Mouse (Mus musculus): ENCODE measurements around the gene Gcnt1.

Gene Gcnt1

GRCm38 (mm10) chr19:17327881-17328404, 44.7 kb downstream of the Gcnt1 start:
- no peak for DNase-seq (ENCODE audit: low read depth, low spot score)

- no peak for DNase-seq (ENCODE audit: low read depth, low spot score)
These were observed 48.9 kb downstream of the Gcnt1 start for GRCm38 (mm10) chr19:17323689-17324241.

DNA sequence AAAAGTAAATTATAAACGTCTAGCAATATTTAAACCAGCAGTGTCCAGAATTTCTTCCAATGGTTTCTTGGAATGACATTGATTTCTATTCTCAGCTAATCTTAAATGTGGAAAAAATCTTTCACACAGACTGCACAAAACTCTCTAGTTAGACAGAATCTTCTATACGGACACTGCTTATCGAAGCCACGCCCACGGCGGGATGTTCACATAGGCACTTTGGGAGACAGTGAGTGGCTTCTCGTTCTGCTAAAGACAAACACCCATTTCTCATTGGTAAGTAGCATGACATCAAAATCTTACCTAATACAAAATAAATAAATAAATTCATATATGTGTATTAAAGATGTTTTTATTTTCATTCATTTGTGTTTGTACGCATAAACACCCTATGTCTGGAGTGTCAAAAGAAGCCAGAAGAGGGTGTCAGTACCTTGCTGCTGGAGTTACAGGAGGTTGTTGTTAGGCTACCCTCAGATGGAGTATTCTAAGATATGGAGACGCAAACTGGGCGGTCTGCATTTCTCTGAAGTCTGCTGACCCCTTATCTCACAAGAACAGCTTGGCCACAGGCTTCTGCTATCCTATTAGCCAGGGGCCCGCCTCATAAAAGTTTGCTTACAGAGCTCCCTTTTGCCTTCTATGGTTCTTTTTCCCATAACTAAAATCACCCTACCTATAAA, 49.5 kb downstream of the Gcnt1 start:
- DNase-seq (ENCODE audit: low read depth, low spot score): no peak

- DNase-seq (ENCODE audit: low read depth, low spot score): no peak
These were observed 52.9 kb downstream of the Gcnt1 start for GRCm38 (mm10) chr19:17319770-17320169.

GRCm38 (mm10) chr19:17318733-17319132, 53.9 kb downstream of the Gcnt1 start:
- no peak for DNase-seq (ENCODE audit: low read depth, low spot score)

- no peak for DNase-seq (ENCODE audit: low read depth, low spot score)
These were observed 56.2 kb downstream of the Gcnt1 start for GRCm38 (mm10) chr19:17316311-17317003.

GRCm38 (mm10) chr19:17314451-17314850, 58.2 kb downstream of the Gcnt1 start:
- DNase-seq (ENCODE audit: low read depth, low spot score): no peak

DNA sequence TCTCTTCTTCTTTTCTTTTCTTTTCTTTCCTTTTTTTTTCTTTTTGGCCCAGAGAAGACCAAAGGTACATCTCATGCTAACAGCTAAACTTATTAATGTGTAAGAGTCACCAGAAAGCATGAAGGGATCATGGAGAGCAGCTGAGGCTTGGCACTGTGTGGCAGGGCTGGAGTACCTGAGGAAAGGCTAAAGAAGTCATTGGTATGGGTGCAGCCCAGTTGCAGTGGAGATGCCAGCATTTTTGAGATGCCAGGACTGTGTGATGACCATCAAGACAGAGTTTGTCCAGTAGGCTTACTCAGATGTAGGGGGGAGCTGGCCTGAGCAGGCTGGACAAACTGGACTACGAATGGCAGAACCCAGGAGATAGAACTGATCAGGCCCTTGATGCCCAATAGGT, 58.9 kb downstream of the Gcnt1 start:
- DNase-seq (ENCODE audit: low read depth, low spot score): no peak

GRCm38 (mm10) chr19:17312671-17313180, 59.9 kb downstream of the Gcnt1 start:
- no peak for DNase-seq (ENCODE audit: low read depth, low spot score)

DNA sequence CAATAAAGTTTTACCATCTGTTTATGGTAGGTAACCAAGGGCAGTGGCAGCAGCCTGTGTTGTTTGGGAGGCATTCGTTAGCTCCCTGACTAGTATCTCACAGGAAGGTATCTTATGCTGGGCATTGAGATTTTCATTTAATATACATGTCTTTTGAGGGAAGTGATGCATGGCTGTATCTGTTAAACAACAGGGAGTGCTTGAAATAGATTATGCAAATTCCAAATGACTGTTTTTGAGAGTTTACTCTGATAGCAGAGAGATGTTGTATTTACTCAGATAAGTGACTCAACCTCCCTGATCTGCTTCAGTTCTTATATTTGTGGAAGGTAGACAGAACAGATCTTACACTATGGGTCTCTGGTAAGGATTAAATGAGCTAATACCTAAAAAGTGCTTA, 61.1 kb downstream of the Gcnt1 start:
- DNase-seq (ENCODE audit: low read depth, low spot score): no peak

DNA sequence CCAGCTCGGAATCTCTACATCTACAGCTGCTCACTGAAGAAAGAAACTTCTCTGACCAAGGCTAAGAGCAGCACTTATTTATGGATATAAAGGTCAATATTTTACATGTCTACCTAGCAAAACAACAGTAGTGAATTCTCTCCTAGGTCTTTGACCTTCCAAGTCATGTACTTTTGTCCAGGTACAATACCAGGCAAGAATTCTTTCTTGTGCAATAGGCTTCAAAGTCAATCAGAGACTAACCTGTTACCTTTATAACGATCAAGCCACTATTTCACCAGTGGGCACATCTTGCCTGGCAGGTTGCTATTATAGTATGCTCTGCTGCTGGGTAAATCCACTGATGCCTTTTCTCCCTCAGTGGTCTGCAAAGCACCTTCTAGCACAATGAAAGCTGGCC, 61.6 kb downstream of the Gcnt1 start:
- no peak for DNase-seq (ENCODE audit: low read depth, low spot score)

DNA sequence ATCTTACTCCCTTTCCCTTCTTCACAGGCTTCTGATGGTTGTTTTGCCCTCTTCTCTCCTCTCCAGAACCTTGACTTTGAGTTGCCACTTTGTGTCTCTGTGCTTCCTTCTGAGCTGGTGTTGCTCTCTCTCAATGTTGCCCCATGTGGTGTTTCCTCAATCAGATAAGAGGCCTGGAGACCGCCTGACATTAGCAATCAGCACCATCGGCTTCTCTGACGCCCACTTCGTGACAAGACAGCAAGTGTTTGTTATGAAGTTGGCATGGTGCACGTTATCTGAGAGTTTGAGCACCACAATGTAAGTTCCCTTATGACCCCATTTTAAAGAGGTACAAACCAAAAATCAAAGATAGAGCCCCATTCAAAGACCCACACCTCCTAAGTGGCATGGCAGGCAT, 76.6 kb downstream of the Gcnt1 start:
- DNase-seq (ENCODE audit: low read depth, low spot score): no peak

GRCm38 (mm10) chr19:17295211-17295766, 77.4 kb downstream of the Gcnt1 start:
- no peak for DNase-seq (ENCODE audit: low read depth, low spot score)

- DNase-seq (ENCODE audit: low read depth, low spot score): no peak
These were observed 78.5 kb downstream of the Gcnt1 start for GRCm38 (mm10) chr19:17294136-17294535.

DNA sequence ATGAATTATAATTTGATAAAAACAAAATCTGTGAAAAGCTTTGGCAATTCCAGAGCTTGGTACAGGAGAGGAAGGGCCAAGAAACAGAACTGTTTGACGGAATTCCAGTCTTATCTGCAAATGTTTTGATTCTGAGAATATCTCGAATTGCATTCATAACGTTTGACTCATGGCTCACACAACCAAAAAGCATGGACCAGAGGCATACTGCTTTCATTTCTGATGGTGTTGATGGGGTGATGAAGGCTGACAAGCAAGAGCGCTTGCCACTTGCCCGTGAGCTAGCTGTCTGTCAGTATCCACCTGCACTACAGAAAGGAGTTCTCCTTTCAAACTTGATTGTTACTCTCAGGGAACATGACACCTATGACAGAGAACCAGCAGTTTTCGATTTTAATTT, 83.1 kb downstream of the Gcnt1 start:
- DNase-seq (ENCODE audit: low read depth, low spot score): no peak

DNA sequence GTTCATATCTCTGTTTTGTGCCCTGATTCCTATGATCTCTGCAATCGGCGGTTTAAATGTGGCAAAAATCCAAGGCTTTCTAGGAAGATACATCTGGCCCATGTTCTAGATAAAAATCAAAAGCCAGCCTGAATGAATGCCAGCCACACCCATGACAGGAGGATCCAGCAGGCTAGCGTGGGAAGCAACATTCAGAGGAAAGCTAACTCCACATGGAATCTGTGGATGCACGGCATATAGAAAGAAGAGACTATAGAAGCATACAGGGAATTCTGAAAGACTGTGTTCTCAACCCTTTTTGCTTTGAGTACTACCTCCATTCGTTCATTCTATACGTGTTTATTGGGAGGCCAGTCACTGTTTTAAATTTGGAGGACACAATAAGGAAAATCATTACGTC, 86.6 kb downstream of the Gcnt1 start:
- DNase-seq (ENCODE audit: low read depth, low spot score): no peak

GRCm38 (mm10) chr19:17283317-17283716, 89.3 kb downstream of the Gcnt1 start:
- no peak for DNase-seq (ENCODE audit: low read depth, low spot score)

DNA sequence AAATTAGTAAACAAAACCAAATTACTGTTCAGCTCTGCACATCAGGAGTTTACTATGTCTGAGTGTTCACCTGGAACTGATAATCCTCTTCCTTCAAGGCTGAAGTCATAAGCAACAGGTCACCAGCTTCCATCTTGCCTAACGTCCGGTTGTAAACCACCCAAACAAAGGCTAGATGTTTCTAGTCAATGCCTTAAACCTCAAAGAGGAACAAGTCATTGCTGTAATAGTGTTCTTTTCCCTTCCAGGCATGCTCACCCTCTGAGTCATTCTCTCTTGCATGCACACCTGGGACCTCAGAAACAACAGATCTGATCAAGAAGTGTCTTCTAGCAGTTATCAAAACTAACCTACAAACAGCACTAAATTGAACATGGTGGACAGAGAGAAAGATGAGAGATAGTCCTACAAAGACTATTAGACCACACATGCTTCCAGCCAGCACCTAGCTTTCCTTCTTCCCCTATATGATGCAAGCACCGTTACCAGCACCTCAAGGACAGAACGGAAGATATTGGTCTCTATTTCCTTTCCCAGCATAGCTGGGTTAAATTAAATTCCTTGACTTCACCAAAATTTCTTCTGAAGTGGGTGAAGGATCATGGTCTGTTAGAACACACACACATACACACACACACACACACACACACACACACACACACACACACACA, 94.1 kb downstream of the Gcnt1 start:
- no peak for DNase-seq (ENCODE audit: low read depth, low spot score)
